Mouse (Mus musculus) left cerebral cortex, adult 2 months (tissue): ENCODE data around the gene Cib2. TPM values are rescaled to one million over a fixed set of nuclear protein-coding genes. Genes with fewer than 3 reads are reported as not detected.

Source experiments
- DNase-seq, 2 experiments: peaks; one replicate each; pipeline ENCODE4 v3.0.0; 2021 to 2022; ENCODE audit warnings: low spot score in 2 of 2, mixed read lengths in 1 of 2; ENCODE audit errors: extremely low spot score in 1 of 2
- H3K27ac ChIP-seq: fragments of 200-600 bp; 2 replicates; pipeline ENCODE4 v1.8.1; 2022
- H3K4me3 ChIP-seq: fragments of 200-600 bp; 2 replicates; pipeline ENCODE4 v1.8.1; 2022
- CTCF ChIP-seq: fragments of 200-600 bp; IDR thresholded peaks from 2 replicates; pipeline ENCODE4 v1.8.1; 2022; ENCODE audit warnings: antibody characterized with exemption, mild to moderate bottlenecking, moderate library complexity
- intact Hi-C: fragments of 180-260 bp; cut with DNase I; formaldehyde crosslinking; loops from one replicate; pipeline ENCODE4 v1.15.1; 2025
- total RNA-seq, 2 experiments: library from RNA; stranded (reverse); gene quantifications; 2 replicates each; pipeline ENCODE4 v1.2.3; 2021

Gene Cib2
- total RNA-seq, 2 experiments from 2014 or later: 22.0 to 24.2 TPM

DNA sequence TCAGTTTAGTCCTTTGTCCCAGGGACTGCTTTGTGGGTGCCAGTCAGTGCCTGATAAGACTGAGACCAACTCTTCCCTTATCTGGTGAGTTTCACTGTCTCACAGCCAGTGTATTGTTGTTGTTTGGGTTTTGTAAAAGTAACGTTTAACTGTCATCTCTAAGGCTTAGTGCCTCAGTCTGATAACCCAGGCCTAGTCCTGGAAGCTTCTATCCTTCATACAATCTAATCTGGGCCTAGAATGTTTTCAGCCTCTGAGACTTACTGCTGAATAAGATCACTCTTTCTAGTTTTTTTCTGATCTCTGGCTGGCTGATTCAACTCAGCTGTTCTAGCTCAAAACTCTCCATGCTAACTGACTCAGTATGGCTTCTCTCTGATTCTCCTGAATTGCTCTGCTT is 23.7 kb upstream of the Cib2 start:
- DNase-seq: no peak
- Histone ChIP-seq H3K4me3 (no peak overlapping the region), H3K27ac (no peak overlapping the region)
- no peak for TF ChIP-seq CTCF
- intact Hi-C loops: no loop called here

- no peak for DNase-seq
- Histone ChIP-seq H3K27ac (no peak overlapping the region), H3K4me3 (no peak overlapping the region)
- no peak for TF ChIP-seq CTCF
- intact Hi-C loops: no loop called here
These were observed 11.3 kb upstream of the Cib2 start for GRCm38 (mm10) chr9:54571130-54571839.

- intact Hi-C loops: no loop called here
These were observed 8.7 kb upstream of the Cib2 start for GRCm38 (mm10) chr9:54568732-54569131.

GRCm38 (mm10) chr9:54566958-54567357 is 6.9 kb upstream of the Cib2 start:
- no peak overlapping the region for H3K27ac ChIP-seq
- intact Hi-C loops: no loop called here
- TF ChIP-seq CTCF: no peak
- no peak overlapping the region for H3K4me3 ChIP-seq
- DNase-seq: no peak

More at GRCm38 (mm10) chr9:54568732-54569131, 8.7 kb upstream of the Cib2 start:
- Histone ChIP-seq H3K27ac (no peak overlapping the region), H3K4me3 (no peak overlapping the region)
- no peak for DNase-seq
- TF ChIP-seq CTCF: peak; percentile 20; the same call in 1 of the 2 replicates

- H3K27ac ChIP-seq: no peak overlapping the region
- TF ChIP-seq CTCF: peak; percentile 11
- intact Hi-C loops: no loop called here
- no peak for DNase-seq
- H3K4me3 ChIP-seq: no peak overlapping the region
These were observed 998 bp upstream of the Cib2 start for GRCm38 (mm10) chr9:54560831-54561601.

- Histone ChIP-seq H3K4me3 (no peak overlapping the region), H3K27ac (no peak overlapping the region)
- no peak for TF ChIP-seq CTCF
- DNase-seq: no peak
- intact Hi-C loops: no loop called here
These were observed 1.3 kb downstream of the Cib2 start for GRCm38 (mm10) chr9:54558731-54559130.

- intact Hi-C loops: no loop called here
- DNase-seq: no peak
- no peak for TF ChIP-seq CTCF
- H3K27ac ChIP-seq: no peak overlapping the region
- no peak overlapping the region for H3K4me3 ChIP-seq
These were observed 5.0 kb downstream of the Cib2 start for GRCm38 (mm10) chr9:54555044-54555443.

GRCm38 (mm10) chr9:54552409-54552808 is 7.6 kb downstream of the Cib2 start:
- H3K27ac ChIP-seq: no peak overlapping the region
- peak; percentile 53 for TF ChIP-seq CTCF
- no peak overlapping the region for H3K4me3 ChIP-seq
- intact Hi-C loops: no loop called here
- peak in 1 of 2 experiments; percentile 38 for DNase-seq

DNA sequence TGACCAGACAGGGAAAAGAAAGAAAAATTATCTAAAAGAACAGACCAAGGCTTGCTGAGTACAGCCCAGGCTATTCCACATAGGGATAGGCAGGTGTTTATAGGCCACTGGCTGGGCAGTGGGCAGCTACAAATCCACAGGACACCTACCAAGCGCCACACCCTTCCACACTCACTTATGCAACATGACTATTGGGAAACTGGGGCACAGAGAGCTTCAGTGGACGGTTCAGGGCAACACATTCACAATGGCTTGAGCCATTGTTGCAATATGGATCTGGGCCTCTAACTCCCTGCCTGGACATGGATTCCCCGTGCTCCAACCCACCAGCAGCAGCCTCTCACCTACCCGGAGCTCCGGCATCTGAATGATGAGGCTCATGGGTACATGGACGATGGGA is 10.6 kb downstream of the Cib2 start:
- TF ChIP-seq CTCF: no peak
- no peak for DNase-seq
- Histone ChIP-seq H3K4me3 (no peak overlapping the region), H3K27ac (no peak overlapping the region)
- intact Hi-C loops: loop anchor here (5.0 kb wide), 1 partner anchor 62 kb away; no protein-coding TSS in a partner anchor

DNA sequence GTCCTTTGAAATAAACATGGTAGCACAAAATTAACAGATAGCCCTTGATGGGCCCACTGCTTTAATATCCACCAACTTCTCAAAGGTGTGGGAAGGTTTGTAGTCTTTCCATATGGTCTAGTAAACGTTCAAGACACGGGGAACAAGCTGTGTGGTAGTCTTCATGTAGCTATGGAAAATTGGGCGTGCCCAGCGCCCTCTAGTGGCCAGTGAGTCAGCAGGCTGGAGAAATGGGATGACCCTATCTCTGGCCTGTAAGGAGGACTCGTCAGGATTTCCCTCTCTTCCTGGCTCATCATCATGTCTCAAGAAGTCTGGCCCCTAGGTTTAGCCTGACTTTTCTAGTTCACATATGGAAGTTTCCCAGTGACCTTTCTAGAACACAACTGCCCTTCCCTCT is 12.5 kb downstream of the Cib2 start:
- intact Hi-C loops: loop anchor here (1.0 to 5.0 kb wide), 2 partner anchors 60 to 109 kb away; no protein-coding TSS in a partner anchor
- no peak overlapping the region for H3K4me3 ChIP-seq

GRCm38 (mm10) chr9:54544954-54545315 is 15.1 kb downstream of the Cib2 start:
- no peak for TF ChIP-seq CTCF
- Histone ChIP-seq H3K27ac (no peak overlapping the region), H3K4me3 (no peak overlapping the region)
- intact Hi-C loops: loop anchor here (5.0 kb wide), 1 partner anchor 58 kb away; no protein-coding TSS in a partner anchor
- DNase-seq: no peak

More for the DNA sequence above, 12.5 kb downstream of the Cib2 start:
- peak; percentile 54 to 61 for DNase-seq
- TF ChIP-seq CTCF: peak; percentile 89
- H3K27ac ChIP-seq: no peak overlapping the region

- intact Hi-C loops: no loop called here
These were observed 15.6 kb downstream of the Cib2 start for GRCm38 (mm10) chr9:54544212-54544953.

More at GRCm38 (mm10) chr9:54544212-54544953, 15.6 kb downstream of the Cib2 start:
- H3K4me3 ChIP-seq: no peak overlapping the region
- no peak for TF ChIP-seq CTCF
- DNase-seq: no peak
- no peak overlapping the region for H3K27ac ChIP-seq
